Mouse (Mus musculus): ENCODE measurements at regions not wholly inside any gene's neighbourhood (a gene's known extent, or its start where the extent isn't known, plus 50 kb on each side); places are given as distances from the start of the nearest gene placed in this dataset.
A peak's percentile ranks its signal among the peaks of the same experiment; 100 is the strongest.

DNA sequence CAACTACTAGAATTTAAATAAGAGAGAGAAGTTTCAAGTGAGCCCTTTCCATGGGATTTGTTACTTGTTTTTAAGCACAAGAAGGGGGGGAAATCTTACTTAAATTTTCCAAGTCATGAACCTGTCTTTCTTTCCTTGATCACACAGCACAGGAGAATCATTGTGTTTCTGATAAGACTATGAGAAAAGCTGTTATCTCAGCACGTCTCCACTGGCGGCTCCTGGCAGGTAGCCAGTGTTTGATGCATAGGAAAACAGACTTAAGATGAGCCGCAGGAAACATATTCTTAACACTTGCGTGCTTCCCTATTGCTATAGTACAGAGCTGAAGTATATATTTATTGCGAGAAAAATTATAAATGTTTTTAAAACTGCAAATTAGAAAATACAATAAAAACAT, 920.3 kb downstream of the Efna5 start:
- no peaks in the 10 kb centered on the region for H3K27me3 ChIP-seq (ENCODE audit: insufficient read depth, low read length)
- DNase-seq (peak; percentile 60), ATAC-seq (ENCODE audit: insufficient read depth) (no peak)
- 20% methylated on average over 5 of the region's 5 CpGs for WGBS
- H3K4me2 ChIP-seq, result no peak overlapping the region
- no peak for TF ChIP-seq CTCF (IDR thresholded peaks at IDR 0.05; ENCODE audit: low read depth)
- H3K9me3 ChIP-seq (ENCODE audit: low read depth, low read length), result no peaks in the 10 kb centered on the region
- H3K36me3 ChIP-seq (ENCODE audit: insufficient read depth), result no peaks in the 10 kb centered on the region
- H3K4me3 ChIP-seq (ENCODE audit: low read depth, low read length), result no peak overlapping the region
- no peak overlapping the region for H3K27ac ChIP-seq (ENCODE audit: low read depth)
- no peak overlapping the region for H3K9ac ChIP-seq
- H3K4me1 ChIP-seq (ENCODE audit: insufficient read depth), result no peaks in the 10 kb centered on the region

DNA sequence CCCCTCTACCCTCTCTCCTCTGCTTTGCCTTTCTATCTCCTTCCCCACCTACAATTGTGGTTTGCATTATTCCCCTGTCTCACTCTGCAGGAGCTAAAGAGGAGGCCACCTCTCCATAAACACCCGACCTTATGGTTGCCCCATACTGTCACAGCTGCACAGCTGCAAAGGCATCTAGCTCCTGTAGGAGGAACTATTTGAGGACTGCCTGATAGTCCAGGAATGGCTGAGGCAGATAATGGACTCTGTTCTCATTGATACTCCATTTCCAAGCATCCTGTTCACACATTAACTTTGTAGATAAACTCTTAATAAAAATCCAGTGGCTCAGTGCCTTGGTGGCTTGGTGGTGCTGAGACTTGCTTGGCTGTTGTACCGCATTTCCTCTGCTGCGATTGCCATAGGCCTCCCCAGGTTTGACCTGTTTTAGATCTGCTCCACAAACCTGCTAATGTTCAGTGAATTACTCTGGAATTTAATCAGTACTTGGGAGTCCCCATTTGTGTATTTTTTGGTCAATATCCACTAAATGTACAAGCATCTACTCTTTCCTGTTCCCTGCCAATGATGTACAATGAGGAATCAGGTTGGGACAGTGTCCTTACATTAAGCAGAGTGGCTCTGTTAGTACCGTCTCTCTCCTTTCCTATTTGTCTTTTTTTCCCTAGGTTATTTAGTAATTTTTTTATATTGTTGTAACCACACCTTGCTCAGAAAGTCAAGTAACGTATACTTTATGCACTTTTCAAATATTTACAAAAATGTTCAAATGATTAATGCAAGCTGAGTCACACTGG, 920.9 kb downstream of the Efna5 start:
- H3K9ac ChIP-seq, result no peak overlapping the region
- H3K36me3 ChIP-seq (ENCODE audit: insufficient read depth), result no peaks in the 10 kb centered on the region
- DNase-seq (no peak), ATAC-seq (ENCODE audit: insufficient read depth) (no peak)
- 53% methylated on average over 5 of the region's 5 CpGs for WGBS
- no peak overlapping the region for H3K27ac ChIP-seq (ENCODE audit: low read depth)
- no peak overlapping the region for H3K4me2 ChIP-seq
- no peaks in the 10 kb centered on the region for H3K4me1 ChIP-seq (ENCODE audit: insufficient read depth)
- H3K27me3 ChIP-seq (ENCODE audit: insufficient read depth, low read length), result no peaks in the 10 kb centered on the region
- H3K4me3 ChIP-seq (ENCODE audit: low read depth, low read length), result no peak overlapping the region
- H3K9me3 ChIP-seq (ENCODE audit: low read depth, low read length), result no peaks in the 10 kb centered on the region
- no peak for TF ChIP-seq CTCF (IDR thresholded peaks at IDR 0.05; ENCODE audit: low read depth)

DNA sequence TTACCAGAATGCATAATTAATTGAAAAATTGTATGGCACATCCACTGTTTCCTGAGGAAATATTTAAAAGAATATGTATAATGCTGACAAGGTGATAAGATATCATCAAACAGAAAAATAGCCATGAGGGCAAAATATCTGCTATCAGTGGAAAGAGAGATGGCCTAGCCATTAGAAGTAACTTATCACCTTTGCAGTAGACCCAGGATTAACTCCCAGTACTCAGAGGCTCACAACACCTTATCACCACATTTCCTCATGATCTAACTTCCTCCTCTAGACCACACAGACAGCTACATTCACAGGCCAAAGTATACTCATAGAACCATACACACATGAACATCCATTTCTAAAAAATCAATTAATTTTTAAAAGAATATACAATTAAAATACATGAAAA, 963.4 kb downstream of the Efna5 start:
- DNase-seq (no peak), ATAC-seq (ENCODE audit: insufficient read depth) (no peak)
- no peaks in the 10 kb centered on the region for H3K36me3 ChIP-seq (ENCODE audit: insufficient read depth)
- no peaks in the 10 kb centered on the region for H3K9me3 ChIP-seq (ENCODE audit: low read depth, low read length)
- H3K9ac ChIP-seq, result no peak overlapping the region
- H3K4me2 ChIP-seq, result no peak overlapping the region
- H3K27me3 ChIP-seq (ENCODE audit: insufficient read depth, low read length), result no peaks in the 10 kb centered on the region
- no peak overlapping the region for H3K4me3 ChIP-seq (ENCODE audit: low read depth, low read length)
- H3K4me1 ChIP-seq (ENCODE audit: insufficient read depth), result no peaks in the 10 kb centered on the region
- TF ChIP-seq CTCF (IDR thresholded peaks at IDR 0.05; ENCODE audit: low read depth), result no peak
- H3K27ac ChIP-seq (ENCODE audit: low read depth), result no peak overlapping the region

DNA sequence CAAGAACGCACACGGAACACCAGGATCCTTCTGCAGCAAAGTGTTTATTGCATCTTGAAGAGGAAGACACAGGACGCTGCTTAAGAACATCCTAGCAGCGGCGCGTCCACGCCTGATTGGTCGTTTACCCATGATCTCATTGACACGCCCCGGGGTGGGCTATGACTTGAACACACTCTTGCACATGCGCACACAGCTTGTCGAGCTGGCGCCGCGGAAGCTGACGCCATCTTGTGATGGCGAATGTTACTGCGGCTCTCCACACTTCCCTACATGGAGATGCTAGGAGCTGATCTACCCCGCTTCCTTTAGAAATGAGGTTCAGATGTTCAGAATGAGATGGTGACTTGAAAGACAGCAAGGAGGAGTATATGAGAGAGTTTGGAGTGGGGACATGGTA, 978.2 kb downstream of the Efna5 start:
- ATAC-seq (ENCODE audit: insufficient read depth) (no peak), DNase-seq (no peak)
- H3K4me2 ChIP-seq, result no peak overlapping the region
- no peaks in the 10 kb centered on the region for H3K4me1 ChIP-seq (ENCODE audit: insufficient read depth)
- no peak overlapping the region for H3K4me3 ChIP-seq (ENCODE audit: low read depth, low read length)
- no peak overlapping the region for H3K9ac ChIP-seq
- 89% methylated on average over 19 of the region's 19 CpGs for WGBS
- H3K27ac ChIP-seq (ENCODE audit: low read depth), result no peak overlapping the region
- TF ChIP-seq CTCF (IDR thresholded peaks at IDR 0.05; ENCODE audit: low read depth), result no peak
- H3K27me3 ChIP-seq (ENCODE audit: insufficient read depth, low read length), result no peaks in the 10 kb centered on the region
- no peaks in the 10 kb centered on the region for H3K36me3 ChIP-seq (ENCODE audit: insufficient read depth)
- no peaks in the 10 kb centered on the region for H3K9me3 ChIP-seq (ENCODE audit: low read depth, low read length)

DNA sequence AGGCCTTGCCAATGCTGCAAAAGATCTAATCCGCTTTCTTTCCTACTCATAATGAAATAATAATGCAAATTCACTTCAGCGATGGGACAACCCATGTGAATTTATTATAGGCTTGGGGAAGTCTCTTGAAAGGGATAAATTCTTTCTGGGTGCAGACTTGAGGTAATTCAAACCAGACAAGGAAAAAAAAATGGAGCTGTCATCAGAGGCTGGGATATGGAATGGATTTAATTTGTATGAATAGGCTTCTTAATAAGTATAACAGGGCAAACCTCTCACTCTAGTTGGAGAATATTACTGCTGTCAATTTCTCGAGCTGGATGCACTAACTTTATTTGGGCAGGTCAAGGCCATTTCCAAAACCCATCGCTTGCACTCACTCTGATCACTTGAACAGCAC, 990.5 kb downstream of the Efna5 start:
- ATAC-seq (ENCODE audit: insufficient read depth) (no peak), DNase-seq (no peak)
- Histone ChIP-seq H3K4me1 (ENCODE audit: insufficient read depth) (no peaks in the 10 kb centered on the region), H3K27me3 (ENCODE audit: insufficient read depth, low read length) (no peaks in the 10 kb centered on the region), H3K4me3 (ENCODE audit: low read depth, low read length) (no peak overlapping the region), H3K9ac (no peak overlapping the region), H3K9me3 (ENCODE audit: low read depth, low read length) (no peaks in the 10 kb centered on the region), H3K27ac (ENCODE audit: low read depth) (no peak overlapping the region), H3K4me2 (no peak overlapping the region), H3K36me3 (ENCODE audit: insufficient read depth) (no peaks in the 10 kb centered on the region)
- 73% methylated on average over 4 of the region's 4 CpGs for WGBS
- no peak for TF ChIP-seq CTCF (IDR thresholded peaks at IDR 0.05; ENCODE audit: low read depth)

DNA sequence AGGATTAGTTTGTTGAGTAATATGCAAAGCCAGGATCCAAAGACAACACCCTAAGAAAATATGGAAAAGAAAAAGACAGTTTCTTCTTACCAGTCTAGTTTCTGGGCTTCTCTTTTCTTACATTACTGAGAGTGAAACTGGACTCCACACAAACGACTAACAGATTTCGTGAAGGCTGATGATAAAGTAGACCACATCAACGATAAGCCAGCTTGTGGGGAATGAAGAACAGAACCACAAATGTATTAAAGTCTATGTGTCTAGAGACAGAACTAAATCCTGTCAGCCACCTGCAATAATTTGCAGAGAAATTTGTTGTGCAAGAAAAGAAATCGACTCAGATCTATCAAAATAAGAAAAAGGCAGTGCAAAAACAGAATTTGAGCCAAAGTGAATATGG, 1015.0 kb downstream of the Efna5 start:
- Histone ChIP-seq H3K36me3 (ENCODE audit: insufficient read depth) (no peaks in the 10 kb centered on the region), H3K4me2 (no peak overlapping the region), H3K9me3 (ENCODE audit: low read depth, low read length) (no peaks in the 10 kb centered on the region), H3K4me3 (ENCODE audit: low read depth, low read length) (no peak overlapping the region), H3K4me1 (ENCODE audit: insufficient read depth) (no peaks in the 10 kb centered on the region), H3K9ac (no peak overlapping the region), H3K27ac (ENCODE audit: low read depth) (no peak overlapping the region), H3K27me3 (ENCODE audit: insufficient read depth, low read length) (no peaks in the 10 kb centered on the region)
- ATAC-seq (ENCODE audit: insufficient read depth) (no peak), DNase-seq (no peak)
- no peak for TF ChIP-seq CTCF (IDR thresholded peaks at IDR 0.05; ENCODE audit: low read depth)
- 59% methylated on average over 4 of the region's 4 CpGs for WGBS

DNA sequence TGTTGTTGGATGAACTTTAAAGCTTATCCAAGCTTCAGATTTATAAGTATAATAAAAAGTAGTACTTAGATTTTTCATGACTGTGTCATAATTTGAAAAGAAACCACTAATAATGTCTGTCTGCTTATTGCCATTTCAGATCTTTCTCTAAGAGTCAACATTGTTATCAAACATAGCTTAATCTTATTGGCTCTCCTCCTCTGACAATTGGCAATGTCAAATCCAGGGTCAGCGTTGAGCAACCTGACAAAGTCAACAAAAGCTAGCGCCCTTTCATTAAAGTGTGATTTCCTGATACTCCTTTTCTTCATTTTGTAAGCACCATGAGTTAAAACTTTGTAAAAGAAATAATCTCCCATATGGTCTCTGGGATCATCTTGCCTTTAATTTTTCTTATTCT, 1018.7 kb downstream of the Efna5 start:
- H3K36me3 ChIP-seq (ENCODE audit: insufficient read depth), result no peaks in the 10 kb centered on the region
- no peaks in the 10 kb centered on the region for H3K27me3 ChIP-seq (ENCODE audit: insufficient read depth, low read length)
- no peak overlapping the region for H3K4me3 ChIP-seq (ENCODE audit: low read depth, low read length)
- H3K27ac ChIP-seq (ENCODE audit: low read depth), result no peak overlapping the region
- DNase-seq (no peak), ATAC-seq (ENCODE audit: insufficient read depth) (no peak)
- H3K4me2 ChIP-seq, result no peak overlapping the region
- H3K9me3 ChIP-seq (ENCODE audit: low read depth, low read length), result no peaks in the 10 kb centered on the region
- H3K9ac ChIP-seq, result no peak overlapping the region
- no peaks in the 10 kb centered on the region for H3K4me1 ChIP-seq (ENCODE audit: insufficient read depth)
- no peak for TF ChIP-seq CTCF (IDR thresholded peaks at IDR 0.05; ENCODE audit: low read depth)
- 39% methylated on average over 2 of the region's 2 CpGs for WGBS

All from lung, embryonic 14.5 days (tissue).